Mouse (Mus musculus): ENCODE data around the gene Adgrg7. TPM values are rescaled to one million over a fixed set of nuclear protein-coding genes. Genes with fewer than 3 reads are reported as not detected.

The Adgrg7 gene
- polyA plus RNA-seq (2012; rRNA removed), result 0.07 TPM in 1 of 2 replicates, not detected in the other

GRCm38 (mm10) chr16:56795481-56796139, at the start of gene Adgrg7:
TSS of gene Adgrg7 (minus strand) at chr16:56795855.
- DNase-seq, result no peak
- Histone ChIP-seq H3K4me3 (replicated peaks; ENCODE audit: extremely low read depth, low read depth, low read length) (no peak within 1 kb of the TSS), H3K4me1 (ENCODE audit: control insufficient read depth, insufficient read depth, low read length) (no peaks in the 10 kb centered on the region)
- TF ChIP-seq POLR2A (IDR thresholded peaks at IDR 0.05; ENCODE audit: borderline replicate concordance, extremely low read depth, low read depth, low read length) (no peak), CTCF (IDR thresholded peaks at IDR 0.05; ENCODE audit: insufficient read depth, low read length) (no peak)
- WGBS, result 71% methylated on average over 8 of the region's 8 CpGs

- no peak for DNase-seq
- Histone ChIP-seq H3K4me3 (replicated peaks; ENCODE audit: extremely low read depth, low read depth, low read length) (no peak overlapping the region), H3K4me1 (ENCODE audit: control insufficient read depth, insufficient read depth, low read length) (no peaks in the 10 kb centered on the region)
- WGBS, result 85% methylated on average over 5 of the region's 5 CpGs
- TF ChIP-seq CTCF (IDR thresholded peaks at IDR 0.05; ENCODE audit: insufficient read depth, low read length) (no peak), POLR2A (IDR thresholded peaks at IDR 0.05; ENCODE audit: borderline replicate concordance, extremely low read depth, low read depth, low read length) (no peak)
Observed at GRCm38 (mm10) chr16:56842988-56843387, 47.3 kb upstream of the Adgrg7 start.

GRCm38 (mm10) chr16:56833312-56833711, 37.7 kb upstream of the Adgrg7 start:
- no peak for DNase-seq
- TF ChIP-seq CTCF (IDR thresholded peaks at IDR 0.05; ENCODE audit: insufficient read depth, low read length), result no peak
- TF ChIP-seq POLR2A (IDR thresholded peaks at IDR 0.05; ENCODE audit: borderline replicate concordance, extremely low read depth, low read depth, low read length), result no peak
- Histone ChIP-seq H3K4me1 (ENCODE audit: control insufficient read depth, insufficient read depth, low read length) (no peaks in the 10 kb centered on the region), H3K4me3 (replicated peaks; ENCODE audit: extremely low read depth, low read depth, low read length) (no peak overlapping the region)
- 83% methylated on average over 1 of the region's 1 CpGs for WGBS

- no peak for TF ChIP-seq CTCF (IDR thresholded peaks at IDR 0.05; ENCODE audit: insufficient read depth, low read length)
- no peak for TF ChIP-seq POLR2A (IDR thresholded peaks at IDR 0.05; ENCODE audit: borderline replicate concordance, extremely low read depth, low read depth, low read length)
- WGBS, result 89% methylated on average over 2 of the region's 2 CpGs
- DNase-seq, result no peak
Observed at GRCm38 (mm10) chr16:56831986-56832385, 36.3 kb upstream of the Adgrg7 start.

GRCm38 (mm10) chr16:56801370-56802109, 5.9 kb upstream of the Adgrg7 start:
- no peak for TF ChIP-seq POLR2A (IDR thresholded peaks at IDR 0.05; ENCODE audit: borderline replicate concordance, extremely low read depth, low read depth, low read length)
- no peak for TF ChIP-seq CTCF (IDR thresholded peaks at IDR 0.05; ENCODE audit: insufficient read depth, low read length)
- H3K4me3 ChIP-seq (replicated peaks; ENCODE audit: extremely low read depth, low read depth, low read length), result no peak overlapping the region

More at GRCm38 (mm10) chr16:56831986-56832385, 36.3 kb upstream of the Adgrg7 start:
- no peaks in the 10 kb centered on the region for H3K4me1 ChIP-seq (ENCODE audit: control insufficient read depth, insufficient read depth, low read length)
- H3K4me3 ChIP-seq (replicated peaks; ENCODE audit: extremely low read depth, low read depth, low read length), result no peak overlapping the region

GRCm38 (mm10) chr16:56800946-56801345, 5.3 kb upstream of the Adgrg7 start:
- DNase-seq, result no peak
- Histone ChIP-seq H3K4me1 (ENCODE audit: control insufficient read depth, insufficient read depth, low read length) (no peaks in the 10 kb centered on the region), H3K4me3 (replicated peaks; ENCODE audit: extremely low read depth, low read depth, low read length) (no peak overlapping the region)
- TF ChIP-seq CTCF (IDR thresholded peaks at IDR 0.05; ENCODE audit: insufficient read depth, low read length), result no peak
- TF ChIP-seq POLR2A (IDR thresholded peaks at IDR 0.05; ENCODE audit: borderline replicate concordance, extremely low read depth, low read depth, low read length), result no peak
- 75% methylated on average over 7 of the region's 7 CpGs for WGBS

More at GRCm38 (mm10) chr16:56801370-56802109, 5.9 kb upstream of the Adgrg7 start:
- H3K4me1 ChIP-seq (ENCODE audit: control insufficient read depth, insufficient read depth, low read length), result no peaks in the 10 kb centered on the region
- 48% methylated on average over 6 of the region's 6 CpGs for WGBS
- no peak for DNase-seq

GRCm38 (mm10) chr16:56800469-56800868, 4.8 kb upstream of the Adgrg7 start:
- Histone ChIP-seq H3K4me1 (ENCODE audit: control insufficient read depth, insufficient read depth, low read length) (no peaks in the 10 kb centered on the region), H3K4me3 (replicated peaks; ENCODE audit: extremely low read depth, low read depth, low read length) (no peak overlapping the region)
- 40% methylated on average over 2 of the region's 2 CpGs for WGBS
- TF ChIP-seq POLR2A (IDR thresholded peaks at IDR 0.05; ENCODE audit: borderline replicate concordance, extremely low read depth, low read depth, low read length), result no peak
- TF ChIP-seq CTCF (IDR thresholded peaks at IDR 0.05; ENCODE audit: insufficient read depth, low read length), result 0 out of 2 replicates have a peak, but pooled peaks have one; percentile 16
- DNase-seq, result no peak

- no peak overlapping the region for H3K4me3 ChIP-seq (replicated peaks; ENCODE audit: extremely low read depth, low read depth, low read length)
- 67% methylated on average over 3 of the region's 3 CpGs for WGBS
- no peak for DNase-seq
- no peaks in the 10 kb centered on the region for H3K4me1 ChIP-seq (ENCODE audit: control insufficient read depth, insufficient read depth, low read length)
- no peak for TF ChIP-seq POLR2A (IDR thresholded peaks at IDR 0.05; ENCODE audit: borderline replicate concordance, extremely low read depth, low read depth, low read length)
Observed at GRCm38 (mm10) chr16:56799541-56800029, 3.9 kb upstream of the Adgrg7 start.

- Histone ChIP-seq H3K4me3 (replicated peaks; ENCODE audit: extremely low read depth, low read depth, low read length) (no peak overlapping the region), H3K4me1 (ENCODE audit: control insufficient read depth, insufficient read depth, low read length) (no peaks in the 10 kb centered on the region)
- 37% methylated on average over 7 of the region's 7 CpGs for WGBS
- no peak for DNase-seq
- TF ChIP-seq POLR2A (IDR thresholded peaks at IDR 0.05; ENCODE audit: borderline replicate concordance, extremely low read depth, low read depth, low read length) (no peak), CTCF (IDR thresholded peaks at IDR 0.05; ENCODE audit: insufficient read depth, low read length) (no peak)
Observed at GRCm38 (mm10) chr16:56798873-56799272, 3.2 kb upstream of the Adgrg7 start.
